Mouse (Mus musculus) liver, postnatal 0 days (tissue): ENCODE measurements at regions not wholly inside any gene's neighbourhood (a gene's known extent, or its start where the extent isn't known, plus 50 kb on each side); places are given as distances from the start of the nearest gene placed in this dataset.

ENCODE experiments used
- ATAC-seq: fragments of 200-750 bp; cut with Nextera tagmentation; 2 replicates; pipeline ENCODE4 v1.8.0; 2017; ENCODE audit warnings: mild to moderate bottlenecking, moderate library complexity
- DNase-seq: peaks from one replicate; pipeline ENCODE4 v3.0.0-alpha.2; 2016
- H3K27ac ChIP-seq: fragments of 300-500 bp; sonication (generic); 2 replicates; pipeline ENCODE4 v1.5.1; 2014; ENCODE audit warnings: antibody characterized with exemption, moderate library complexity, mild to moderate bottlenecking, low read depth
- H3K27me3 ChIP-seq: fragments of 300-500 bp; sonication (generic); 2 replicates; pipeline ENCODE4 v1.6.1; 2014; ENCODE audit warnings: low read length, control low read depth, mixed read lengths; ENCODE audit not compliant: insufficient read depth
- H3K36me3 ChIP-seq: fragments of 300-500 bp; sonication (generic); replicated peaks from 2 replicates; pipeline ENCODE4 v1.6.1; 2014; ENCODE audit warnings: mild to moderate bottlenecking, control low read depth, low read length, moderate library complexity, mixed read lengths; ENCODE audit not compliant: insufficient read depth
- H3K4me1 ChIP-seq: fragments of 300-500 bp; sonication (generic); 2 replicates; pipeline ENCODE4 v1.6.1; 2014; ENCODE audit warnings: antibody characterized with exemption, mild to moderate bottlenecking, control low read depth; ENCODE audit not compliant: insufficient read depth
- H3K4me2 ChIP-seq: fragments of 300-500 bp; sonication (generic); 2 replicates; pipeline ENCODE4 v1.6.1; 2014; ENCODE audit warnings: low read depth, mild to moderate bottlenecking, low read length, moderate library complexity, mixed read lengths
- H3K4me3 ChIP-seq: fragments of 300-500 bp; sonication (generic); 2 replicates; pipeline ENCODE4 v1.5.1; 2014; ENCODE audit warnings: low read depth, low read length
- H3K9ac ChIP-seq: fragments of 300-500 bp; sonication (generic); replicated peaks from 2 replicates; pipeline ENCODE4 v1.6.1; 2014; ENCODE audit warnings: mild to moderate bottlenecking, moderate library complexity
- H3K9me3 ChIP-seq: fragments of 300-500 bp; sonication (generic); 2 replicates; pipeline ENCODE4 v1.6.1; 2016; ENCODE audit warnings: mild to moderate bottlenecking, control low read depth, low read length, mixed read lengths
- CTCF ChIP-seq: sonication (generic); IDR thresholded peaks from 2 replicates; pipeline ENCODE4 v1.5.1; 2016; ENCODE audit warnings: antibody characterized with exemption, low read depth
- EP300 ChIP-seq: IDR thresholded peaks from 2 replicates; pipeline ENCODE4 v1.6.1; 2016; ENCODE audit warnings: antibody characterized with exemption, low read depth, mild to moderate bottlenecking
- WGBS: fragments of 180-500 bp; shearing (Covaris S2); extraction: QIAGEN DNeasy Blood & Tissue Kit; methylation state at CpG from one replicate; pipeline ENCODE4 v1.1.7; 2014; ENCODE audit not compliant: insufficient replicate concordance; 5-methylcytosine and 5-hydroxymethylcytosine counted together

- H3K9ac ChIP-seq = no peak overlapping the region
- H3K4me1 ChIP-seq = no peaks in the 10 kb centered on the region
- TF ChIP-seq CTCF (no peak), EP300 (no peak)
- H3K9me3 ChIP-seq = no peaks in the 10 kb centered on the region
- no peaks in the 10 kb centered on the region for H3K27me3 ChIP-seq
- H3K4me2 ChIP-seq = no peak overlapping the region
- H3K36me3 ChIP-seq = no peaks in the 10 kb centered on the region
- ATAC-seq (no peak), DNase-seq (no peak)
- WGBS = 77% methylated on average over 1 of the region's 1 CpGs
- H3K27ac ChIP-seq = no peak overlapping the region
- no peak overlapping the region for H3K4me3 ChIP-seq
Measured at GRCm38 (mm10) chr3:60207936-60208335, 126.3 kb downstream of the Sucnr1 start.

- no peak overlapping the region for H3K9ac ChIP-seq
- no peak overlapping the region for H3K27ac ChIP-seq
- no peaks in the 10 kb centered on the region for H3K9me3 ChIP-seq
- no peaks in the 10 kb centered on the region for H3K27me3 ChIP-seq
- ATAC-seq = no peak
- no peak for DNase-seq
- no peak overlapping the region for H3K4me2 ChIP-seq
- no peaks in the 10 kb centered on the region for H3K4me1 ChIP-seq
- TF ChIP-seq CTCF = no peak
- no peak overlapping the region for H3K4me3 ChIP-seq
- H3K36me3 ChIP-seq = no peaks in the 10 kb centered on the region
- 32% methylated on average over 3 of the region's 3 CpGs for WGBS
Measured at GRCm38 (mm10) chr3:60218938-60219337, 137.3 kb downstream of the Sucnr1 start.

GRCm38 (mm10) chr3:60240664-60241063 lies 159.0 kb downstream of the Sucnr1 start:
- Histone ChIP-seq H3K4me2 (no peak overlapping the region), H3K4me3 (no peak overlapping the region), H3K36me3 (no peaks in the 10 kb centered on the region), H3K9ac (no peak overlapping the region), H3K9me3 (no peaks in the 10 kb centered on the region), H3K27me3 (no peaks in the 10 kb centered on the region), H3K27ac (no peak overlapping the region), H3K4me1 (no peaks in the 10 kb centered on the region)
- ATAC-seq (no peak), DNase-seq (no peak)
- TF ChIP-seq EP300 (no peak), CTCF (no peak)

- Histone ChIP-seq H3K4me1 (no peaks in the 10 kb centered on the region), H3K27me3 (no peaks in the 10 kb centered on the region), H3K9me3 (no peaks in the 10 kb centered on the region), H3K4me3 (no peak overlapping the region), H3K27ac (no peak overlapping the region), H3K36me3 (no peaks in the 10 kb centered on the region), H3K9ac (no peak overlapping the region), H3K4me2 (no peak overlapping the region)
- 75% methylated on average over 3 of the region's 3 CpGs for WGBS
- TF ChIP-seq EP300 (no peak), CTCF (no peak)
- ATAC-seq (no peak), DNase-seq (no peak)
Measured at GRCm38 (mm10) chr3:60266666-60267415, 185.2 kb downstream of the Sucnr1 start.

GRCm38 (mm10) chr3:60267416-60268174 lies 185.9 kb downstream of the Sucnr1 start:
- H3K27me3 ChIP-seq = no peaks in the 10 kb centered on the region
- no peaks in the 10 kb centered on the region for H3K9me3 ChIP-seq
- no peaks in the 10 kb centered on the region for H3K36me3 ChIP-seq
- H3K4me1 ChIP-seq = no peaks in the 10 kb centered on the region
- H3K9ac ChIP-seq = no peak overlapping the region
- no peak overlapping the region for H3K4me2 ChIP-seq
- H3K27ac ChIP-seq = no peak overlapping the region
- DNase-seq (no peak), ATAC-seq (no peak)
- TF ChIP-seq CTCF (no peak), EP300 (no peak)
- no peak overlapping the region for H3K4me3 ChIP-seq

GRCm38 (mm10) chr3:60270463-60270862 lies 188.8 kb downstream of the Sucnr1 start:
- no peak for DNase-seq
- 80% methylated on average over 1 of the region's 1 CpGs for WGBS
- Histone ChIP-seq H3K4me3 (no peak overlapping the region), H3K27ac (no peak overlapping the region), H3K4me2 (no peak overlapping the region), H3K36me3 (no peaks in the 10 kb centered on the region), H3K9ac (no peak overlapping the region), H3K27me3 (no peaks in the 10 kb centered on the region), H3K4me1 (no peaks in the 10 kb centered on the region), H3K9me3 (no peaks in the 10 kb centered on the region)
- ATAC-seq = no peak
- no peak for TF ChIP-seq CTCF
- TF ChIP-seq EP300 = no peak
